Mouse (Mus musculus) MEL (cell line): ENCODE results near the gene Irgm1. TPM values are rescaled to one million over a fixed set of nuclear protein-coding genes. Genes with fewer than 3 reads are reported as not detected.
"Not testable (repeated sequence)": the region's sequence is repeated elsewhere in the genome, so short reads cannot be mapped to it uniquely, and the experiment has no call there.

Experiments
- DNase-seq: peaks from one replicate; pipeline ENCODE4 v3.0.0; 2011; ENCODE audit warnings: low read depth, low spot score
- H3K27ac ChIP-seq: 2 replicates; pipeline ENCODE4 v1.5.1; 2012; ENCODE audit warnings: low read depth, mild to moderate bottlenecking, control low read depth, low read length, moderate library complexity; ENCODE audit not compliant: control insufficient read depth
- H3K27me3 ChIP-seq, 2 experiments: fragments of 150-350 bp in 1 of 2; sonication (generic) in 1 of 2; 2 replicates each; pipeline ENCODE4 v1.6.1; 2012; ENCODE audit warnings: low read length in 2 of 2, mild to moderate bottlenecking in 2 of 2, improper control_type of control experiment in 1 of 2, moderate library complexity in 1 of 2; ENCODE audit not compliant: insufficient read depth in 2 of 2, control insufficient read depth in 1 of 2
- H3K36me3 ChIP-seq, 2 experiments: 2 replicates each; pipeline ENCODE4 v1.6.1; 2012 to 2014; ENCODE audit warnings: low read length in 2 of 2, improper control_type of control experiment in 1 of 2, inconsistent platforms in 1 of 2, mild to moderate bottlenecking in 1 of 2; ENCODE audit not compliant: insufficient read depth in 2 of 2, control insufficient read depth in 1 of 2
- H3K4me1 ChIP-seq, 2 experiments: fragments of 150-350 bp in 1 of 2; sonication (generic) in 1 of 2; 2 replicates each; pipeline ENCODE4 v1.6.1; 2012; ENCODE audit warnings: low read length in 2 of 2, improper control_type of control experiment in 1 of 2, mild to moderate bottlenecking in 1 of 2; ENCODE audit not compliant: insufficient read depth in 2 of 2, control insufficient read depth in 1 of 2
- H3K4me3 ChIP-seq, 2 experiments: fragments of 150-350 bp in 1 of 2; sonication (generic) in 1 of 2; 2 replicates each; pipeline ENCODE4 v1.5.1; 2012; ENCODE audit warnings: low read depth in 2 of 2, low read length in 2 of 2, mild to moderate bottlenecking in 2 of 2, moderate library complexity in 2 of 2, control low read depth in 1 of 2, improper control_type of control experiment in 1 of 2; ENCODE audit not compliant: control insufficient read depth in 1 of 2, insufficient read depth in 1 of 2
- H3K79me2 ChIP-seq: 2 replicates; pipeline ENCODE4 v1.6.1; 2012; ENCODE audit warnings: mild to moderate bottlenecking, low read length, moderate library complexity; ENCODE audit not compliant: control insufficient read depth, poor library complexity, insufficient read depth
- H3K9ac ChIP-seq: 2 replicates; pipeline ENCODE4 v1.6.1; 2012; ENCODE audit warnings: low read depth, mild to moderate bottlenecking, control low read depth, low read length, moderate library complexity; ENCODE audit not compliant: control insufficient read depth, poor library complexity, severe bottlenecking
- H3K9me3 ChIP-seq: fragments of 150-350 bp; sonication (generic); replicated peaks from 2 replicates; pipeline ENCODE4 v1.6.1; 2012; ENCODE audit warnings: mild to moderate bottlenecking, low read length, improper control_type of control experiment, moderate library complexity; ENCODE audit not compliant: insufficient read depth
- BHLHE40 ChIP-seq: IDR thresholded peaks from 2 replicates; pipeline ENCODE4 v1.6.1; 2012; ENCODE audit warnings: low read depth, mild to moderate bottlenecking, inconsistent platforms, low read length, improper control_type of control experiment, borderline replicate concordance
- CHD1 ChIP-seq: IDR thresholded peaks from 2 replicates; pipeline ENCODE4 v1.6.1; 2012; ENCODE audit warnings: low read depth, mild to moderate bottlenecking, inconsistent platforms, low read length, improper control_type of control experiment
- CTCF ChIP-seq, 3 experiments: IDR thresholded peaks in 2 of 3; conservative IDR thresholded peaks in 1 of 3; 2 replicates each; pipeline ENCODE4 v1.5.1; 2011 to 2012; ENCODE audit warnings: low read length in 3 of 3, low read depth in 2 of 3, mild to moderate bottlenecking in 2 of 3, improper control_type of control experiment in 1 of 3, inconsistent platforms in 1 of 3, mixed read lengths in 1 of 3, moderate library complexity in 1 of 3; ENCODE audit not compliant: control insufficient read depth in 1 of 3, insufficient read depth in 1 of 3, poor library complexity in 1 of 3, severe bottlenecking in 1 of 3
- E2F4 ChIP-seq: IDR thresholded peaks from 2 replicates; pipeline ENCODE4 v1.6.1; 2011; ENCODE audit warnings: low read depth, low read length, improper control_type of control experiment, borderline replicate concordance
- ELF1 ChIP-seq: IDR thresholded peaks from 2 replicates; pipeline ENCODE4 v1.6.1; 2014; ENCODE audit warnings: low read depth, mild to moderate bottlenecking, inconsistent platforms, low read length, improper control_type of control experiment, moderate library complexity
- EP300 ChIP-seq, 2 experiments: IDR thresholded peaks; 2 replicates each; pipeline ENCODE4 v1.6.1; 2011; ENCODE audit warnings: improper control_type of control experiment in 2 of 2, low read length in 2 of 2, low read depth in 1 of 2, mild to moderate bottlenecking in 1 of 2
- ETS1 ChIP-seq: IDR thresholded peaks from 2 replicates; pipeline ENCODE4 v1.6.1; 2012; ENCODE audit warnings: low read depth, mild to moderate bottlenecking, inconsistent platforms, low read length, improper control_type of control experiment, moderate library complexity
- GABPA ChIP-seq: IDR thresholded peaks from 2 replicates; pipeline ENCODE4 v1.6.1; 2012; ENCODE audit warnings: low read depth, mild to moderate bottlenecking, inconsistent platforms, low read length, improper control_type of control experiment, moderate library complexity
- GATA1 ChIP-seq: IDR thresholded peaks from 2 replicates; pipeline ENCODE4 v1.6.1; 2011; ENCODE audit warnings: low read depth, low read length, improper control_type of control experiment
- HCFC1 ChIP-seq: IDR thresholded peaks from 2 replicates; pipeline ENCODE4 v1.6.1; 2012; ENCODE audit warnings: low read depth, mild to moderate bottlenecking, inconsistent platforms, low read length, improper control_type of control experiment, moderate library complexity
- KAT2A ChIP-seq: conservative IDR thresholded peaks from 2 replicates; pipeline ENCODE4 v1.6.1; 2012; ENCODE audit warnings: low read depth, low read length, improper control_type of control experiment, inconsistent platforms
- MAFK ChIP-seq: IDR thresholded peaks from 2 replicates; pipeline ENCODE4 v1.6.1; 2011; ENCODE audit warnings: low read depth, mild to moderate bottlenecking, low read length, improper control_type of control experiment, borderline replicate concordance
- MAX ChIP-seq: IDR thresholded peaks from 2 replicates; pipeline ENCODE4 v1.6.1; 2011; ENCODE audit warnings: low read length, improper control_type of control experiment
- MYB ChIP-seq: IDR thresholded peaks from 2 replicates; pipeline ENCODE4 v1.6.1; 2011; ENCODE audit warnings: mild to moderate bottlenecking, low read depth, low read length, improper control_type of control experiment
- MYC ChIP-seq: IDR thresholded peaks from 2 replicates; pipeline ENCODE4 v1.6.1; 2011; ENCODE audit warnings: low read depth, mild to moderate bottlenecking, low read length, improper control_type of control experiment, moderate library complexity
- NRF1 ChIP-seq: IDR thresholded peaks from 2 replicates; pipeline ENCODE4 v1.6.1; 2014; ENCODE audit warnings: low read depth, mild to moderate bottlenecking, inconsistent platforms, low read length, improper control_type of control experiment, moderate library complexity; ENCODE audit not compliant: poor library complexity, insufficient read depth, severe bottlenecking
- POLR2A ChIP-seq, 2 experiments: IDR thresholded peaks; 2 replicates each; pipeline ENCODE4 v1.6.1; 2011 to 2012; ENCODE audit warnings: low read length in 2 of 2, mild to moderate bottlenecking in 2 of 2, control low read depth in 1 of 2, improper control_type of control experiment in 1 of 2, low read depth in 1 of 2, moderate library complexity in 1 of 2; ENCODE audit not compliant: control insufficient read depth in 1 of 2, insufficient read depth in 1 of 2, poor library complexity in 1 of 2
- POLR2AphosphoS2 ChIP-seq: IDR thresholded peaks from 2 replicates; pipeline ENCODE4 v1.6.1; 2011; ENCODE audit warnings: low read length, improper control_type of control experiment
- SIN3A ChIP-seq: IDR thresholded peaks from 2 replicates; pipeline ENCODE4 v1.6.1; 2012; ENCODE audit warnings: low read length, improper control_type of control experiment, inconsistent platforms
- TBP ChIP-seq: IDR thresholded peaks from 2 replicates; pipeline ENCODE4 v1.8.0; 2011; ENCODE audit warnings: low read depth, low read length, improper control_type of control experiment
- UBTF ChIP-seq: IDR thresholded peaks from 2 replicates; pipeline ENCODE4 v1.6.1; 2012; ENCODE audit warnings: low read depth, mild to moderate bottlenecking, inconsistent platforms, low read length, improper control_type of control experiment, moderate library complexity, borderline replicate concordance; ENCODE audit not compliant: insufficient read depth
- USF1 ChIP-seq: IDR thresholded peaks from 2 replicates; pipeline ENCODE4 v1.6.1; 2014; ENCODE audit warnings: low read depth, mild to moderate bottlenecking, inconsistent platforms, low read length, improper control_type of control experiment, moderate library complexity
- ZC3H11A ChIP-seq: IDR thresholded peaks from 2 replicates; pipeline ENCODE4 v1.6.1; 2012; ENCODE audit warnings: low read depth, mild to moderate bottlenecking, inconsistent platforms, low read length, improper control_type of control experiment
- ZKSCAN1 ChIP-seq: IDR thresholded peaks from 2 replicates; pipeline ENCODE4 v1.6.1; 2012; ENCODE audit warnings: low read depth, mild to moderate bottlenecking, inconsistent platforms, low read length, improper control_type of control experiment, moderate library complexity
- ZNF384 ChIP-seq: IDR thresholded peaks from 2 replicates; pipeline ENCODE4 v1.6.1; 2012; ENCODE audit warnings: low read depth, mild to moderate bottlenecking, inconsistent platforms, low read length, improper control_type of control experiment
- polyA plus RNA-seq, 2 experiments: library from polyadenylated mRNA; stranded (reverse) in 1 of 2; unstranded in 1 of 2; fragments of >175 nt in 1 of 2; fragments of >200 nt in 1 of 2; gene quantifications; 2 replicates each; pipeline versions ENCODE4 v1.2.1 to v1.2.4; 2012; ENCODE audit warnings: low replicate concordance in 2 of 2, low read depth in 1 of 2; ENCODE audit not compliant: insufficient read length in 2 of 2, insufficient read depth in 1 of 2, missing spikeins in 1 of 2
- total RNA-seq: library from RNA; depleted of rRNA; stranded (reverse); fragments of 300-350 nt; gene quantifications from 2 replicates; pipeline ENCODE4 v1.2.3, GENCODE M21; 2012

Gene Irgm1
- total and polyA plus RNA-seq, 3 experiments = 10.0 to 10.7 TPM; not detected in 1

DNA sequence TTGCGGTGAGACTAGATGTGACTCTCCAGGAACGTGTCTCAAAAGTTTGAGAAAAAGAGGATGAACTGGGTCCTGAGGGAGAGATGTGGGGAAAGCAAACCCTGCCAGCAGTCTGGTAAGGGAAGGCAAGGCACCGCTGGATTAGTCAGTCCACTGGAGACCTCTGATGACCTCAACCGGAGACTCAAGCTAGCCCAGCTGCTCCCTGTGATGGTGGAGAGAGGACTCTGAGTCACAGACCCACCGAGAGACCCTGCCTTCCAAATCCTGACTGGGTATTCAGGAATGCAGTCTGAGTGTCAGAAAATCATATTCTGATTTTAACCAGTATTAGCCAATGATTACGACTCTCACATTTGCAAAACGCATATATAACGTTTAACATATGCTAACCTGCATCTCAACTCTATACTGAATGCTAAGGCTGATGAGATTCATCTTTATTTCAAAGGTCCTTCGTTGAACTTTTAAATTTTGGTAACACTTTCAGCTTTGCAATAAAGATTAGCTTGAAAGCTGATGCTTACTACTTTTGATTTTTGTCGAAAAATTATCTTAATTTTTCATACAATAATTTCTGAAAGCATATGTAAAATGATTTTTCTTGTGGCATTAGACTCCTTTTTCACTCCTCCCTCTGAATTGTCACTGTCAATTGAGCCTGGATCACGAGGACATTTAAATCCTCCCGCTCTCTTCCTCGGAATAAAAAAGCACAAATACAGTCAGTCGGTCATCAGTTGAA lies 48.5 kb downstream of the Irgm1 start:
- no peaks in the 10 kb centered on the region for H3K9me3 ChIP-seq
- no peak for DNase-seq
- TF ChIP-seq ZC3H11A = no peak
- 0 out of 2 replicates have a peak, but pooled peaks have one; percentile 19 for TF ChIP-seq USF1
- TF ChIP-seq ZKSCAN1 = no peak
- 0 out of 2 replicates have a peak, but pooled peaks have one; percentile 32 for TF ChIP-seq MAX
- peaks cover 0 to 28% of the 10 kb centered on the region in 2 experiments; a peak in 2 of 4 replicates for H3K36me3 ChIP-seq
- H3K79me2 ChIP-seq = no peaks in the 10 kb centered on the region; the same call in 1 of the 2 replicates
- peak overlapping the region; percentile 55 for H3K9ac ChIP-seq
- peak overlapping the region; percentile 32 to 60 for H3K4me3 ChIP-seq
- H3K4me1 ChIP-seq = peaks cover 6 to 37% of the 10 kb centered on the region in 2 experiments
- H3K27ac ChIP-seq = no peak overlapping the region
- H3K27me3 ChIP-seq = no peaks in the 10 kb centered on the region

DNA sequence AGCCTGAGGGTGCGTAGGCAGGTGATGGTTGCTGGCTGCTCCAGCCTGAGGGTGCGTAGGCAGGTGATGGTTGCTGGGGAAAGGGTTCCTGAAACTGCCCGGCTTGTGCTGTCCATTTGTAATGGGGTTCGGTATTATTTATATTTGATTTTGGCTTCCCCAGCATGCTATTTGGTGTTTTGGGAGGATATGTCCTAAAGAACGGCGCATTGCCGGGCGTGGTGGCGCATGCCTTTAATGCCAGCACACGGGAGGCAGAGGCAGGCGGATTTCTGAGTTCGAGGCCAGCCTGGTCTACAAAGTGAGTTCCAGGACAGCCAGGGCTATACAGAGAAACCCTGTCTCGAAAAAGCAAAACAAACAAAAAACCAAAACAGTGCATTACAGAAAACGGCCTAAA lies 50.2 kb downstream of the Irgm1 start:
- TF ChIP-seq TBP = peak; percentile 71; the same call in 1 of the 2 replicates
- Histone ChIP-seq H3K36me3 (peaks cover 0 to 28% of the 10 kb centered on the region in 2 experiments; a peak in 2 of 4 replicates), H3K4me1 (peaks cover 6 to 37% of the 10 kb centered on the region in 2 experiments)

DNA sequence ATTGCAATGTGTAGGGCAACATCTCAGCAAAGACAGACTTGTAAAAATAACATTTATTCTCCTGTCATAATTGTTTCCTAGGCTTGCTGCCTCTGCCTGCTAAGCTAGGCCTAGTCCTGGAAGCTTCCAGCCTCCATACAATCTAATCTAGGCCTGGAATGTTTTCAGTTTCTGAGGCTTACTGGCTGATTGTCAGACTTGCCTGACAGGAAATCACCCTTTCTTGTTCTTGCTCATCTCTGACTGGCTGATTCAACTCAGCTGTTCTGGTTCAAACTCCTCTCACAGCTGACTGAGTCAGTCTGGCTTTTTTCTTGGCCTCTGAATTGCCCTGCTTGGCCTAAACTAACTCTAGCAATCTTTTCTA lies 51.2 kb downstream of the Irgm1 start:
- Histone ChIP-seq H3K27ac (peak overlapping the region; percentile 80), H3K79me2 (peaks cover 15% of the 10 kb centered on the region), H3K36me3 (peaks cover 0 to 31% of the 10 kb centered on the region in 2 experiments; a peak in 2 of 4 replicates), H3K9me3 (no peaks in the 10 kb centered on the region), H3K27me3 (no peaks in the 10 kb centered on the region), H3K4me1 (peaks cover 6 to 45% of the 10 kb centered on the region in 2 experiments), H3K9ac (peak overlapping the region; percentile 24), H3K4me3 (0 out of 4 replicates have a peak overlapping the region, but pooled peaks have one; percentile 2 to 5)
- peak; percentile 79 for DNase-seq
- TF ChIP-seq MAFK (no peak), POLR2AphosphoS2 (no peak), NRF1 (no peak), CHD1 (no peak), E2F4 (no peak), ETS1 (peak; percentile 93), KAT2A (no peak), ZNF384 (no peak), BHLHE40 (no peak; the same call in 1 of the 2 replicates), UBTF (no peak), MYB (no peak), ELF1 (no peak), SIN3A (peak; percentile 88), GABPA (no peak), GATA1 (no peak), POLR2A (IDR thresholded peaks at IDR 0.05; ENCODE audit: control insufficient read depth in 1 of 2, insufficient read depth in 1 of 2, low read depth in 1 of 2, low read length in 2 of 2, poor library complexity in 1 of 2) (no peak), CTCF (IDR thresholded peaks at IDR 0.05 in 2 of 3, conservative IDR thresholded peaks at IDR 0.05 in 1 of 3; ENCODE audit: control insufficient read depth in 1 of 3, insufficient read depth in 1 of 3, low read depth in 2 of 3, low read length in 3 of 3, poor library complexity in 1 of 3, severe bottlenecking in 1 of 3) (no peak), HCFC1 (no peak), TBP (peak; percentile 8; the same call in 1 of the 2 replicates), MYC (peak; percentile 49; the same call in 1 of the 2 replicates), EP300 (IDR thresholded peaks at IDR 0.05; ENCODE audit: low read depth in 1 of 2, low read length in 2 of 2) (no peak; a peak in 1 of 4 replicates)

More for the DNA sequence above, 50.2 kb downstream of the Irgm1 start:
- not testable (repeated sequence) for H3K79me2 ChIP-seq, H3K4me3 ChIP-seq, H3K9me3 ChIP-seq, H3K27ac ChIP-seq, H3K9ac ChIP-seq, DNase-seq, H3K27me3 ChIP-seq
